Mouse (Mus musculus) thymus, postnatal 14 days (tissue): Measurements from ENCODE around the gene Cox7b.
A peak's percentile ranks its signal among the peaks of the same experiment; 100 is the strongest.
"Not testable (repeated sequence)": the region's sequence is repeated elsewhere in the genome, so short reads cannot be mapped to it uniquely, and the experiment has no call there.

Experiments
- DNase-seq: peaks from one replicate; pipeline ENCODE4 v3.0.0; 2021

Cox7b gene

GRCm38 (mm10) chrX:106015571-106016322 is at the start of gene Cox7b:
Cox7b (plus strand) TSS chrX:106015700.
- DNase-seq = peak; percentile 82

- DNase-seq = no peak
Observed at GRCm38 (mm10) chrX:106001605-106002004, 13.9 kb upstream of the Cox7b start.

GRCm38 (mm10) chrX:106010762-106011161 is 4.7 kb upstream of the Cox7b start:
- no peak for DNase-seq

GRCm38 (mm10) chrX:106011465-106012159 is 3.9 kb upstream of the Cox7b start, which contains the start of gene Magt1:
Magt1 (minus strand) TSS chrX:106011906.
- DNase-seq = peak; percentile 85

GRCm38 (mm10) chrX:106012559-106012958 is 2.9 kb upstream of the Cox7b start:
- peak; percentile 4 for DNase-seq

- peak; percentile 59 for DNase-seq
Observed at GRCm38 (mm10) chrX:106013217-106013616, 2.3 kb upstream of the Cox7b start.

- DNase-seq = not testable (repeated sequence)
Observed at GRCm38 (mm10) chrX:106014741-106015377, 641 bp upstream of the Cox7b start.

GRCm38 (mm10) chrX:106017102-106017501 is 1.6 kb downstream of the Cox7b start:
- no peak for DNase-seq

GRCm38 (mm10) chrX:106017516-106017915 is 2.0 kb downstream of the Cox7b start:
- no peak for DNase-seq

- DNase-seq = peak; percentile 95
Observed at GRCm38 (mm10) chrX:106026418-106027342, 11.2 kb downstream of the Cox7b start, which contains the start of gene Atp7a. Atp7a (plus strand) TSS chrX:106027276.

GRCm38 (mm10) chrX:106027343-106027674 is 11.8 kb downstream of the Cox7b start:
- DNase-seq = no peak

GRCm38 (mm10) chrX:106030176-106030575 is 14.7 kb downstream of the Cox7b start:
- DNase-seq = no peak

- DNase-seq = no peak
Observed at GRCm38 (mm10) chrX:106031124-106031523, 15.6 kb downstream of the Cox7b start.

GRCm38 (mm10) chrX:106035727-106036126 is 20.2 kb downstream of the Cox7b start:
- DNase-seq = no peak

GRCm38 (mm10) chrX:106037185-106037752 is 21.8 kb downstream of the Cox7b start:
- DNase-seq = no peak

GRCm38 (mm10) chrX:106043863-106044617 is 28.5 kb downstream of the Cox7b start:
- DNase-seq = no peak

GRCm38 (mm10) chrX:106045455-106045854 is 30.0 kb downstream of the Cox7b start:
- DNase-seq = no peak

- DNase-seq = no peak
Observed at GRCm38 (mm10) chrX:106045928-106046327, 30.4 kb downstream of the Cox7b start.

- no peak for DNase-seq
Observed at GRCm38 (mm10) chrX:106048191-106048590, 32.7 kb downstream of the Cox7b start.
